30 mouse cellular contexts compared by ENCODE assay signal in the genomic region with DNA sequence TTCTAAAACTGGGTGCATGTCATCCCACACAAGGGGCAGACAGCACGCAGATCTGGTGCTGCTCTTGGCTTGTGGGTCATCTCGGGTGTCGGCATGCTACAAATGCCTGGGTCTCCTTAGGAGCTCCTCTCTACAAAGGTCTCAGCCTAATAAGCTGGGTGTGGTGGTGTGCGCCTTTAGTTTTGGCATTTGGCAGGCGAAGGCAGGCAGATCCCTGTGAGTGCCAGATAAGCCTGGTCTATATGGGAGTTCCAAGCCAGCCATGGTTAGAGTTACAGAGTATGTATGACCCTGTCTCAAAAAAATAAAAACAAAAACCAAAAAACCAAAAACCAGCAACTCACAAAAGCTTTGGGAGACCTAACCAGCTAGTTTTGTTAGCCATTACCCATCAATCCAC.
"Had no signal": no experiment of that assay in that cellular context is flagged by ENCODE, and none has a peak within 500 bp of the region (broad histone marks: within the 10 kb centered on the region; RNA-seq: fewer than 3 reads in every experiment).

No protein-coding gene starts in this region.

- H3K4me2 ChIP-seq: embryonic facial prominence, embryonic 12.5 days; embryonic facial prominence, embryonic 13.5 days; embryonic facial prominence, embryonic 15.5 days; forebrain, embryonic 12.5 days; forebrain, embryonic 13.5 days; forebrain, embryonic 15.5 days had no signal

- H3K9ac ChIP-seq: embryonic facial prominence, embryonic 12.5 days; embryonic facial prominence, embryonic 13.5 days; embryonic facial prominence, embryonic 15.5 days; forebrain, embryonic 12.5 days; forebrain, embryonic 13.5 days; forebrain, embryonic 15.5 days; forebrain, postnatal 0 days had no signal

- H3K27ac ChIP-seq: embryonic facial prominence, embryonic 10.5 days; embryonic facial prominence, embryonic 12.5 days; embryonic facial prominence, embryonic 13.5 days; embryonic facial prominence, embryonic 15.5 days; forebrain, embryonic 10.5 days; forebrain, embryonic 12.5 days; forebrain, embryonic 13.5 days; forebrain, embryonic 15.5 days; gastrocnemius, adult 2 months; heart, adult 2 months had no signal

- H3K4me1 ChIP-seq: embryonic facial prominence, embryonic 10.5 days; embryonic facial prominence, embryonic 12.5 days; embryonic facial prominence, embryonic 13.5 days; embryonic facial prominence, embryonic 15.5 days; forebrain, embryonic 10.5 days; forebrain, embryonic 12.5 days; forebrain, embryonic 13.5 days; forebrain, embryonic 15.5 days had no signal

- H3K27me3 ChIP-seq: embryonic facial prominence, embryonic 12.5 days; embryonic facial prominence, embryonic 13.5 days; embryonic facial prominence, embryonic 15.5 days; forebrain, embryonic 12.5 days; forebrain, embryonic 13.5 days; forebrain, embryonic 15.5 days had no signal

- ATAC-seq: forebrain, embryonic 13.5 days; forebrain, embryonic 14.5 days; forebrain, embryonic 15.5 days; forebrain, embryonic 16.5 days; forebrain, postnatal 0 days had no signal

- DNase-seq: cerebellum, adult 18-20 months; cerebellum, adult 2 months; cerebellum, adult 8-10 months; cerebellum, adult 9-10 months; cerebellum, adult 9-11 months; cerebellum, postnatal 10 days; cerebellum, postnatal 14 days; cerebellum, postnatal 25 days; cerebellum, postnatal 36 days; embryo, embryonic 11 days; forebrain, postnatal 0 days; gastrocnemius, adult 2 months; gastrocnemius, postnatal 10 days; gastrocnemius, postnatal 14 days; gastrocnemius, postnatal 25 days; gastrocnemius, postnatal 36 days; heart, adult 11 months; heart, adult 18-20 months; heart, adult 2 months had no signal

- H3K9me3 ChIP-seq: embryonic facial prominence, embryonic 10.5 days; embryonic facial prominence, embryonic 12.5 days; embryonic facial prominence, embryonic 13.5 days; embryonic facial prominence, embryonic 15.5 days; forebrain, embryonic 10.5 days; forebrain, embryonic 12.5 days; forebrain, embryonic 13.5 days; forebrain, embryonic 15.5 days had no signal

- H3K4me3 ChIP-seq: embryonic facial prominence, embryonic 10.5 days; embryonic facial prominence, embryonic 12.5 days; embryonic facial prominence, embryonic 13.5 days; embryonic facial prominence, embryonic 15.5 days; erythroblast, embryonic 14.5 days; forebrain, embryonic 10.5 days; forebrain, embryonic 12.5 days; forebrain, embryonic 13.5 days; forebrain, embryonic 15.5 days; gastrocnemius, adult 2 months; heart, adult 2 months had no signal
